Mouse (Mus musculus) stomach, embryonic 16.5 days (tissue): ENCODE results near the gene Npvf. TPM values are rescaled to one million over a fixed set of nuclear protein-coding genes. Genes with fewer than 3 reads are reported as not detected.

Experiments
- polyA plus RNA-seq: library from polyadenylated mRNA; unstranded; fragments of >200 nt; fragmentation: Nextera tagmentation; extraction: Ambion mirVana; gene quantifications from 2 replicates; pipeline ENCODE4 v1.2.1, GENCODE M21; 2015

The Npvf gene
- polyA plus RNA-seq, 1 experiment from 2014 or later = not detected

Other genes with a start within 250 kb of the Npvf start
- 15.5 and 19.0 TPM in 2 replicates for gene Osbpl3, start 198.2 kb downstream of the Npvf start, polyA plus RNA-seq
- 60.9 and 71.9 TPM in 2 replicates for gene Cycs, start 87.9 kb downstream of the Npvf start, polyA plus RNA-seq
- gene 4921507P07Rik, start 57.8 kb downstream of the Npvf start, polyA plus RNA-seq = 0.76 and 0.92 TPM in 2 replicates